ENCODE assay signal across 11 mouse cellular contexts in the genomic region with DNA sequence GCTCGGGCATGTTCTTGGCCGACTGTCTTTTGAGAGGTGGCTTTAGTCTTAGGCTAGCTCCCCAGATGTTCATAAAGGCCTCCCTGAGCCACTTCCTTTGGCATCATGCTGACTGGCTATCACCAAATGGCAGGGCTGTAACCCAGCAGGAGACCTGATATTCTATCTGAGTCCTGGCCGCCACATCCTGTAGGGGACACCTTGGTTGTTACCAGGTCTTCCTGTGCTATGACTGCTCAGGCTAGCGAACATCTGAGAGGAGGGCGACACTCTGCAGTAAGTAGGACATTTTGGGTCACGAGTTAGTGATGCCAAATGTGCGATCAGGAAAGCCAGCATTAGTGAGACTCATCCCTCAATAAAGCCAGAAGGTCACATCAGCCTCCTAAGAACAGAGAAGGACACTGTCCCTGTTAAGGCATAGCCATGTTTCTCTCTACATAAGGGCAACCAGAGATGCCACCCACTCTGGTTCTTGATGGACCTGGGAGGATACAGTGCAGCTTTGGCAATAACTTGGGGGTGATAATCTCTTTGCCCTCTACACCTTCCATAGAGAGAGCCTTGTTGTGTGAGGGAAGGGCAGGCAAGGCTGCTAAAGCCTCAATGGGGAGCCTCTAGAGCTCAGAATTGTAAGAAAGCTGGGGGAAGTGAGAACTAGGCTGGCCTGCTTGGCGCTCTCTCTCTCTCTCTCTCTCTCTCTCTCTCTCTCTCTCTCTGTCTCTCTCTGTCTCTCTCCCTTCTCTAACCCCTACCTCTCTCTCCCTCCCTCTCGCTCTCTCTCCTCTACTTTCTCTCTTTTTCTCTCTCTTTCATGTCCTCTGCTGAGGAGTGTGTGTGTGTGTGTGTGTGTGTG. TPM values are rescaled to one million over a fixed set of nuclear protein-coding genes. Genes with fewer than 3 reads are reported as not detected.
DNase-seq lines count a peak whose midpoint lies in the region; ATAC-seq lines count a peak whose summit lies in the region.
"Had no signal": no experiment of that assay in that cellular context is flagged by ENCODE, and none has a peak within 500 bp of the region (broad histone marks: within the 10 kb centered on the region; RNA-seq: fewer than 3 reads in every experiment).

No protein-coding gene starts in this region.

- peaks cover 66% of the 10 kb centered on the region for H3K4me1 ChIP-seq in heart, embryonic 13.5 days
- H3K4me1 ChIP-seq in lung, embryonic 16.5 days (replicated peaks; ENCODE audit: control insufficient read depth, insufficient read depth, low read length) = peaks cover 18% of the 10 kb centered on the region
- H3K4me1 ChIP-seq in stomach, embryonic 15.5 days = peaks cover 18% of the 10 kb centered on the region

- no peaks in the 10 kb centered on the region for H3K27me3 ChIP-seq in heart, embryonic 13.5 days (replicated peaks)
- no peaks in the 10 kb centered on the region for H3K27me3 ChIP-seq in lung, embryonic 16.5 days (ENCODE audit: control insufficient read depth, insufficient read depth, low read depth, low read length)
- no peaks in the 10 kb centered on the region for H3K27me3 ChIP-seq in stomach, embryonic 15.5 days (replicated peaks)

- H3K9me3 ChIP-seq in heart, embryonic 13.5 days = no peaks in the 10 kb centered on the region
- no peaks in the 10 kb centered on the region for H3K9me3 ChIP-seq in lung, embryonic 16.5 days (ENCODE audit: control insufficient read depth, low read length)
- H3K9me3 ChIP-seq in stomach, embryonic 15.5 days = no peaks in the 10 kb centered on the region

- WGBS in heart, embryonic 13.5 days = 53% methylated on average over 9 of the region's 9 CpGs
- 65% methylated on average over 9 of the region's 9 CpGs for WGBS in lung, embryonic 16.5 days
- 64% methylated on average over 9 of the region's 9 CpGs for WGBS in stomach, embryonic 15.5 days

- H3K36me3 ChIP-seq in heart, embryonic 13.5 days = peaks cover 13% of the 10 kb centered on the region
- no peaks in the 10 kb centered on the region for H3K36me3 ChIP-seq in lung, embryonic 16.5 days (ENCODE audit: control insufficient read depth, insufficient read depth, low read length)
- peaks cover 2% of the 10 kb centered on the region; the same call in 1 of the 2 replicates for H3K36me3 ChIP-seq in stomach, embryonic 15.5 days

- ATAC-seq in heart, embryonic 13.5 days (ENCODE audit: extremely low read depth, insufficient number of reproducible peaks, low FRiP score, low TSS enrichment) = no peak
- peak; percentile 52; the same call in 1 of the 2 replicates for ATAC-seq in lung, embryonic 16.5 days (ENCODE audit: low read depth)
- 0 out of 2 replicates have a peak, but pooled peaks have one; percentile 36 for ATAC-seq in erythroid progenitor cell, adult 5-6 weeks (replicated peaks; ENCODE audit: low FRiP score, poor library complexity, severe bottlenecking)
- ATAC-seq in stomach, embryonic 15.5 days (ENCODE audit: insufficient read depth, low FRiP score, low read depth) = no peak

- intact Hi-C loops in heart, postnatal 36 days (cut with DNase I) = loop anchor here (2.0 kb wide), 1 partner anchor 38 kb away; a partner anchor contains a TSS

- H3K27ac ChIP-seq in heart, embryonic 13.5 days (replicated peaks) = peak overlapping the region; percentile 55
- H3K27ac ChIP-seq in lung, embryonic 16.5 days (ENCODE audit: low read length) = peak overlapping the region; percentile 34; the same call in 1 of the 2 replicates
- peak overlapping the region; percentile 8; the same call in 1 of the 2 replicates for H3K27ac ChIP-seq in stomach, embryonic 15.5 days

- no peak overlapping the region for H3K4me3 ChIP-seq in heart, embryonic 13.5 days
- H3K4me3 ChIP-seq in lung, embryonic 16.5 days (ENCODE audit: low read length) = no peak overlapping the region
- H3K4me3 ChIP-seq in stomach, embryonic 15.5 days (replicated peaks) = no peak overlapping the region

- DNase-seq in heart, postnatal 36 days = no peak
- no peak for DNase-seq in lung, postnatal 10 days
- DNase-seq in right cerebral cortex, postnatal 25 days = no peak
- DNase-seq: kidney, adult 18-20 months; left cerebral cortex, postnatal 4 days had no signal

- peak overlapping the region; percentile 42; the same call in 1 of the 2 replicates for H3K4me2 ChIP-seq in heart, embryonic 13.5 days
- H3K4me2 ChIP-seq in lung, embryonic 16.5 days (ENCODE audit: low read depth, low read length) = no peak overlapping the region
- H3K4me2 ChIP-seq in stomach, embryonic 15.5 days = no peak overlapping the region

- peak overlapping the region; percentile 16; the same call in 1 of the 2 replicates for H3K9ac ChIP-seq in heart, embryonic 13.5 days
- H3K9ac ChIP-seq in lung, embryonic 16.5 days (ENCODE audit: low read length) = no peak overlapping the region
- no peak overlapping the region for H3K9ac ChIP-seq in stomach, embryonic 15.5 days

RNA-seq across cellular contexts. Expression of a gene that starts 9.6 kb away (rescaled TPM):
- polyA plus RNA-seq in heart, embryonic 13.5 days (2015; fragmentation: Nextera tagmentation; extraction: Ambion mirVana) = 18.0 and 18.3 TPM in 2 replicates
- 10 to 100 TPM; 28.4 to 35.3 TPM for total RNA-seq in heart, postnatal 36 days (2021)
- polyA plus RNA-seq in lung, embryonic 16.5 days (2015; fragmentation: Nextera tagmentation; extraction: Ambion mirVana) = 23.6 and 27.1 TPM in 2 replicates
- 143 and 148 TPM in 2 replicates for total RNA-seq in erythroid progenitor cell, adult 5-6 weeks (2015; ENCODE audit: low replicate concordance)
- 101 and 111 TPM in 2 replicates for total RNA-seq in erythroid progenitor cell, adult 5-6 weeks (2017; ENCODE audit: low replicate concordance)
- polyA plus RNA-seq in stomach, embryonic 15.5 days (2015; fragmentation: Nextera tagmentation; extraction: Ambion mirVana) = 25.3 and 25.4 TPM in 2 replicates

RNA-seq across cellular contexts. Expression of a gene that starts 38.6 kb away (rescaled TPM):
- polyA plus RNA-seq in heart, embryonic 13.5 days (2015; fragmentation: Nextera tagmentation; extraction: Ambion mirVana) = 37.3 and 41.5 TPM in 2 replicates
- total RNA-seq in heart, postnatal 36 days (2021) = 1 to 10 TPM; 8.2 to 10.0 TPM
- 65.9 and 68.8 TPM in 2 replicates for polyA plus RNA-seq in lung, embryonic 16.5 days (2015; fragmentation: Nextera tagmentation; extraction: Ambion mirVana)
- total RNA-seq in erythroid progenitor cell, adult 5-6 weeks (2015; ENCODE audit: low replicate concordance) = 1.3 and 10.5 TPM in 2 replicates
- 3.5 and 4.6 TPM in 2 replicates for total RNA-seq in erythroid progenitor cell, adult 5-6 weeks (2017; ENCODE audit: low replicate concordance)
- polyA plus RNA-seq in stomach, embryonic 15.5 days (2015; fragmentation: Nextera tagmentation; extraction: Ambion mirVana) = 51.0 and 62.6 TPM in 2 replicates

RNA-seq across cellular contexts. Expression of a gene that starts 48.6 kb away (rescaled TPM):
- polyA plus RNA-seq in heart, embryonic 13.5 days (2015; fragmentation: Nextera tagmentation; extraction: Ambion mirVana) = 0.27 and 0.47 TPM in 2 replicates
- total RNA-seq in heart, postnatal 36 days (2021) = under 1 TPM; 0.14 TPM
- polyA plus RNA-seq in lung, embryonic 16.5 days (2015; fragmentation: Nextera tagmentation; extraction: Ambion mirVana) = 0.13 and 0.25 TPM in 2 replicates
- 29.9 and 42.8 TPM in 2 replicates for total RNA-seq in erythroid progenitor cell, adult 5-6 weeks (2015; ENCODE audit: low replicate concordance)
- 36.8 and 50.7 TPM in 2 replicates for total RNA-seq in erythroid progenitor cell, adult 5-6 weeks (2017; ENCODE audit: low replicate concordance)
- polyA plus RNA-seq in stomach, embryonic 15.5 days (2015; fragmentation: Nextera tagmentation; extraction: Ambion mirVana) = 0.85 and 2.0 TPM in 2 replicates

RNA-seq across cellular contexts. Expression of a gene that starts 48.7 kb away (rescaled TPM):
- polyA plus RNA-seq in heart, embryonic 13.5 days (2015; fragmentation: Nextera tagmentation; extraction: Ambion mirVana) = not detected in 2 replicates
- not detected for total RNA-seq in heart, postnatal 36 days (2021)
- not detected in 2 replicates for polyA plus RNA-seq in lung, embryonic 16.5 days (2015; fragmentation: Nextera tagmentation; extraction: Ambion mirVana)
- 5.8 TPM in 1 of 2 replicates, not detected in the other for total RNA-seq in erythroid progenitor cell, adult 5-6 weeks (2015; ENCODE audit: low replicate concordance)
- total RNA-seq in erythroid progenitor cell, adult 5-6 weeks (2017; ENCODE audit: low replicate concordance) = not detected in 2 replicates
- polyA plus RNA-seq in stomach, embryonic 15.5 days (2015; fragmentation: Nextera tagmentation; extraction: Ambion mirVana) = not detected in 2 replicates
- total RNA-seq: heart, adult 18-20 months had no signal
- polyA plus RNA-seq: neural tube, embryonic 11.5 days had no signal

RNA-seq across cellular contexts. Expression of a gene that starts 58.3 kb away (rescaled TPM):
- not detected in 2 replicates for polyA plus RNA-seq in heart, embryonic 13.5 days (2015; fragmentation: Nextera tagmentation; extraction: Ambion mirVana)
- total RNA-seq in heart, postnatal 36 days (2021) = not detected
- not detected in 2 replicates for polyA plus RNA-seq in lung, embryonic 16.5 days (2015; fragmentation: Nextera tagmentation; extraction: Ambion mirVana)
- not detected in 2 replicates for total RNA-seq in erythroid progenitor cell, adult 5-6 weeks (2015; ENCODE audit: low replicate concordance)
- not detected in 2 replicates for total RNA-seq in erythroid progenitor cell, adult 5-6 weeks (2017; ENCODE audit: low replicate concordance)
- not detected in 2 replicates for polyA plus RNA-seq in stomach, embryonic 15.5 days (2015; fragmentation: Nextera tagmentation; extraction: Ambion mirVana)
- total RNA-seq: heart, adult 18-20 months; left cerebral cortex, postnatal 4 days had no signal
- polyA plus RNA-seq: neural tube, embryonic 11.5 days had no signal

Comparison
In these comparisons a context has a peak if more than half of its experiments do, and no peak if none do; other contexts are left out.
1. ATAC-seq: peak in lung, embryonic 16.5 days (single experiment) and erythroid progenitor cell, adult 5-6 weeks (single experiment); none in heart, embryonic 13.5 days (single experiment) and stomach, embryonic 15.5 days (single experiment).
2. Peak in every context shown above with its lines, with median percentiles within 50 percentile points of each other: H3K27ac ChIP-seq.